Mouse (Mus musculus): ENCODE results near the gene Sgsm2. TPM values are rescaled to one million over a fixed set of nuclear protein-coding genes. Genes with fewer than 3 reads are reported as not detected.

Sgsm2 gene
- polyA plus RNA-seq, 1 experiment from 2014 or later: 5.2 TPM

DNA sequence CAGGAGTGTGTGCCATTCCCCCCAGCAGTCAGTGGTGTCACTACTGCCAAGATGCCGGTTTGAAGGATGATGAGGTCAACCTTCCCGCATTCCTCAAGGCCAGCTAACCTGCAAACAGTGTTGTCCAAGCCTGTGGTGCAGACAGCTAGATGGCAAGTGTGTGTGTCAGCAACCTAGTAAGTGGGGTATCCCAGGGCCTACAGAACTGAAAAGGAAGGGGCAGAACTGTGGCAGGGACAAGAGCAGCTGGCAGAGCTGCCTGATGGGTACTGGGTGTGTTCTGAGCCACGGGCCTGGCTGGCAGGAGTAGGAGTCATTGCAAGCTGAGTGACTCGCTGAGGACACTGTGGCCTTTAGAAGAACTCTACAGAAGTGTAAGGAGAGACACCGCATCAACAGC, 34.7 kb downstream of the Sgsm2 start:
- Histone ChIP-seq H3K9ac (replicated peaks) (no peak overlapping the region), H3K27me3 (no peaks in the 10 kb centered on the region), H3K36me3 (no peaks in the 10 kb centered on the region), H3K4me2 (no peak overlapping the region), H3K9me3 (no peaks in the 10 kb centered on the region), H3K27ac (no peak overlapping the region), H3K4me1 (replicated peaks) (no peaks in the 10 kb centered on the region), H3K4me3 (replicated peaks) (no peak overlapping the region)
- WGBS: 78% methylated on average over 5 of the region's 5 CpGs
- no peak for ATAC-seq (ENCODE audit: insufficient number of reproducible peaks, insufficient read depth, low FRiP score, low TSS enrichment, low read depth)

DNA sequence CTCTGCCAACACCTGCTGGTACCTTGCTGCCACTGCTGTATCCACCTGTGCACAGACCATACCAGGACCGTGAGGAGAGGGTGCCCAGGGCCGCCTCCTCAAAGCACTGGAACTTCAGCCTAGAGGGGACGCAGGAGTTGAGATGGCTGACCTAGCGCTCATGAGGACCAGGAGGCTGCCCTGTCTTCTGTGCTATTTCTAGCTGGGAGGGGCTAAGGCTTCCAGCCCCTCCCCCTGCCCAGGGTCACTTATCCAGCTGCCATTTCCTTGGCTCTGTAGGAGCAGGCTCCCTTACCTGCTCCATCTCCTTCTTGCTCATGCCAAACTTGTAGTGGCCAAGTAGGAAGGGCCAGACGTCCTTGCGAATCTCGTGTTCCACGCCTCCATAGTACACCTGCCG, 39.1 kb downstream of the Sgsm2 start:
- WGBS: 81% methylated on average over 9 of the region's 9 CpGs
- no peaks in the 10 kb centered on the region for H3K4me1 ChIP-seq (replicated peaks)
- no peaks in the 10 kb centered on the region for H3K9me3 ChIP-seq
- no peak overlapping the region for H3K4me2 ChIP-seq
- H3K27me3 ChIP-seq: no peaks in the 10 kb centered on the region
- H3K4me3 ChIP-seq (replicated peaks): no peak overlapping the region
- H3K9ac ChIP-seq (replicated peaks): no peak overlapping the region
- ATAC-seq (ENCODE audit: insufficient number of reproducible peaks, insufficient read depth, low FRiP score, low TSS enrichment, low read depth): no peak
- peaks cover 4% of the 10 kb centered on the region; the same call in 1 of the 2 replicates for H3K36me3 ChIP-seq
- no peak overlapping the region for H3K27ac ChIP-seq

DNA sequence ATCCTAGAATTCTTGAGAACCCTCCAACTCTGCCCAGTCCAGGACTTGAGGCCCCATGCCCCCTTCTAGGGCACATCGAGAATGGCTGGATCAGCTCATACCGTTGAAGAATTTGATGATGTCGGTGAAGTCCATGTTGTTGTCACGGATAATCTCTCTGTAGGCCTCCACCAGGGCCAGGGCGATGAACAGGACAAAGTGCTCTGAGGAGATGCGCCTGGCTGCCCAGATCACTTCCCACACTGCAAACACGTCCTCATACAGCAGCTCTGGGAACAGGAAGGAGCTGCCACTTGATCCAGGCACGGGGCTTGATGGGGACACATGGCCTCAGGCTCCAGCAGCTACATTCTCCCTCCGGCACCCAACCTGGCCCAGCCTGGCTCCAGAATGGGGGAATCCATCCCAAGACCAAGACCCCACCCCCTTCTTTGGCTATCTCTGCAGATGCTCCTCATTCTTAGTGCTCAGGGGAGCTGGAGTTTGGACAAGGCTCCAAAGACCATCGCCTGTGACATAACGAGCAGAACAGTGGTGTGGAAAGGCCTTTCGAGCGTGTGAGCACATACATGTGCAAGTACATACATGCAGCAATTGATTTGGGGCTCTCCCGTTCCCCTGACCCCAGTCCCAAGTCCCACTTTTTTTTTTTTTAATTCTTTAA, 45.7 kb downstream of the Sgsm2 start:
- Histone ChIP-seq H3K9ac (replicated peaks) (no peak overlapping the region), H3K9me3 (no peaks in the 10 kb centered on the region), H3K27ac (no peak overlapping the region), H3K4me3 (replicated peaks) (no peak overlapping the region), H3K36me3 (peaks cover 4% of the 10 kb centered on the region; the same call in 1 of the 2 replicates), H3K27me3 (no peaks in the 10 kb centered on the region), H3K4me2 (no peak overlapping the region), H3K4me1 (replicated peaks) (peaks cover 12% of the 10 kb centered on the region)
- ATAC-seq (ENCODE audit: insufficient number of reproducible peaks, insufficient read depth, low FRiP score, low TSS enrichment, low read depth): no peak
- WGBS: 83% methylated on average over 14 of the region's 14 CpGs

DNA sequence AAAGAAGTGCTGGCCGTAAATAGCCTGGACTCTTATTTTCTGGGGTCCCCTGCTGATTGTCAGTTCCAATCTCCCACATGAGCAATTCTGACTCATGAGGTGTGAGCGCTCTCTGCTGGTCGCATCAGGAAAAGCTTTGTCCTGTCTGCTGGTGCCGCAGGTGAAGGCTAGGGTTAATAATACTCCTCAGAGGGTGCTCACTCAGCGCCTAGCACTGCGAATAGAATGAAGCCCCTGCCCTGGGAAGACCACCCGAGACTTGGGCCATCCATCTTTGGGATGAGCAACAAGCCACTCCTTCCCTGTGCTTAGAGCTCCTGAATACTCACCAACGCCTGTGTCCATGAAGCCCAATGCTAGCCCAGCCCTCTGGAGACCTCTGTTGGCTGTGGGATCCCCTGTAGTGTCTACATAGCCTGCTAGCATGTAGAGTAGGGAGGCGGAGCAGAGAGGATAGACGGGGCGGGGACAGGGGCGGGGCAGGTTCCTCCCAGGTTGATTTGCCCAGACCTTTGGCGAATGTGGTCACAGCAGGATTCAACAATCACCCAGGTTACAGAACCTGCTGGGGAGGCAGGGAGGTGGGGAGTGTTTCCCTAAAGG, 48.8 kb downstream of the Sgsm2 start:
- peaks cover 26% of the 10 kb centered on the region for H3K36me3 ChIP-seq
- no peak for ATAC-seq (ENCODE audit: insufficient number of reproducible peaks, insufficient read depth, low FRiP score, low TSS enrichment, low read depth)
- H3K9me3 ChIP-seq: 0 out of 2 replicates have a peak, but pooled peaks cover 3% of the 10 kb centered on the region
- no peak overlapping the region for H3K4me2 ChIP-seq
- H3K9ac ChIP-seq (replicated peaks): 0 out of 2 replicates have a peak overlapping the region, but pooled peaks have one; percentile 1
- H3K27ac ChIP-seq: no peak overlapping the region
- H3K4me3 ChIP-seq (replicated peaks): no peak overlapping the region
- H3K27me3 ChIP-seq: no peaks in the 10 kb centered on the region
- 4% methylated on average over 13 of the region's 13 CpGs for WGBS
- peaks cover 18% of the 10 kb centered on the region for H3K4me1 ChIP-seq (replicated peaks)

DNA sequence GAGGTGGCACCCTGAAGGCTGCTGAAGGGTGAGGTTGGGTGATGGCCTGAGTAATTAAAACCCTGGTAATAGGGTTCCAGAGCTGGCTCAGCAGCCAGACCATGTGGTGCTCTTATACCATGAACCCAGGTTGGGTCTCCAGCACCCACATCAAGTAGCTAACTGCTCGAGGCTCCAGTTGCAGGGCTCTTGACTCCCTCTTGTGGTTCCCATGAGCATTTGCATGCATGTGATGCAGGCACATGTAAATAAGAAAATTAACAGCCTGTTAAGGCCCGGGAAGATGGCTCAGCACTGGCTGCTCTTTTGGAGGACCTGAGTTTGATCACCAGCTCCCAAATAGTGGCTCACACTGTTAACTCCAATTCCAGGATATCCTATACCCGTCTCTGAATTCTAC, 51.1 kb downstream of the Sgsm2 start:
- H3K4me2 ChIP-seq: no peak overlapping the region
- H3K9me3 ChIP-seq: 0 out of 2 replicates have a peak, but pooled peaks cover 3% of the 10 kb centered on the region
- WGBS: 71% methylated on average over 3 of the region's 3 CpGs
- peaks cover 49% of the 10 kb centered on the region for H3K36me3 ChIP-seq
- no peak overlapping the region for H3K27ac ChIP-seq
- H3K27me3 ChIP-seq: no peaks in the 10 kb centered on the region
- no peak for ATAC-seq (ENCODE audit: insufficient number of reproducible peaks, insufficient read depth, low FRiP score, low TSS enrichment, low read depth)
- no peak overlapping the region for H3K4me3 ChIP-seq (replicated peaks)
- H3K4me1 ChIP-seq (replicated peaks): peaks cover 22% of the 10 kb centered on the region
- H3K9ac ChIP-seq (replicated peaks): no peak overlapping the region

DNA sequence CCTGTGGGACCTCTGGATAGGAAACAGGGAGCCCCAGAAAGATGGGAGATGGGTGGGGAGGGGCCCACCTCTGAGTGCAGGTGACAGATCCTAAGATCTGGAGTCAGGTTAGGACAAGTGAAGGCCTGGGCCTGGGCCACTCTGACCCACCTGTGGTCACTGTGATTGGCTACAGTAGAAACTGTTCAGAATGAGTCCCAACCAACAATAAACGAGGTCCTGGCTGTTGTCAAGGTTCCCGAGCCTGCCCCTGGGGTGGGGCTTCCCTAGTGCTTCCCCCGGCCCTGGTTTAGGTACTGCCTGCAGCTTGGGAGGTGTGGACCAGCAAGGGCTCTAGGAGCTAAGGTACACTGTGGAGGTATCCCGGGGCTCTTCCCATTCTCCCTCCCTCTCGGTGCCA, 53.1 kb downstream of the Sgsm2 start:
- Histone ChIP-seq H3K36me3 (peaks cover 58% of the 10 kb centered on the region), H3K4me1 (replicated peaks) (peaks cover 30% of the 10 kb centered on the region), H3K9me3 (0 out of 2 replicates have a peak, but pooled peaks cover 3% of the 10 kb centered on the region), H3K9ac (replicated peaks) (no peak overlapping the region), H3K4me2 (no peak overlapping the region), H3K27me3 (no peaks in the 10 kb centered on the region), H3K27ac (0 out of 2 replicates have a peak overlapping the region, but pooled peaks have one; percentile 25), H3K4me3 (replicated peaks) (no peak overlapping the region)
- WGBS: 58% methylated on average over 5 of the region's 5 CpGs
- no peak for ATAC-seq (ENCODE audit: insufficient number of reproducible peaks, insufficient read depth, low FRiP score, low TSS enrichment, low read depth)

DNA sequence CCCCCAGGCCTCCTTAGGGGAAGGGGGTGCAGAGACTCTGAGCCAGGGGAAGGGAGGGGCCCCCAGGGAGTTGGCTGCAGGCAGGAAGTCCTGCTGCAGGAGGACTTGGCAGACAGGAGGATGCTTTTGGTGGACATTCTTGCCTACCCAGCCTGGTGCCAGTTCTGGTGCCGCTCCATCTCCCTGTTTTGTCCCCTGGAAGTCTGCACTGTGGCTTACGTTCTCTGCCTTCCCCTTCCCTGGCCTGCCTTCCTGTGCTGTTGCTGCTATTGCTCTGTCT, 53.5 kb downstream of the Sgsm2 start:
- Histone ChIP-seq H3K36me3 (peaks cover 58% of the 10 kb centered on the region), H3K9ac (replicated peaks) (no peak overlapping the region), H3K4me1 (replicated peaks) (peaks cover 26% of the 10 kb centered on the region), H3K27ac (0 out of 2 replicates have a peak overlapping the region, but pooled peaks have one; percentile 25), H3K4me2 (no peak overlapping the region), H3K27me3 (no peaks in the 10 kb centered on the region), H3K4me3 (replicated peaks) (no peak overlapping the region), H3K9me3 (0 out of 2 replicates have a peak, but pooled peaks cover 3% of the 10 kb centered on the region)
- 86% methylated on average over 2 of the region's 2 CpGs for WGBS
- ATAC-seq (ENCODE audit: insufficient number of reproducible peaks, insufficient read depth, low FRiP score, low TSS enrichment, low read depth): no peak

DNA sequence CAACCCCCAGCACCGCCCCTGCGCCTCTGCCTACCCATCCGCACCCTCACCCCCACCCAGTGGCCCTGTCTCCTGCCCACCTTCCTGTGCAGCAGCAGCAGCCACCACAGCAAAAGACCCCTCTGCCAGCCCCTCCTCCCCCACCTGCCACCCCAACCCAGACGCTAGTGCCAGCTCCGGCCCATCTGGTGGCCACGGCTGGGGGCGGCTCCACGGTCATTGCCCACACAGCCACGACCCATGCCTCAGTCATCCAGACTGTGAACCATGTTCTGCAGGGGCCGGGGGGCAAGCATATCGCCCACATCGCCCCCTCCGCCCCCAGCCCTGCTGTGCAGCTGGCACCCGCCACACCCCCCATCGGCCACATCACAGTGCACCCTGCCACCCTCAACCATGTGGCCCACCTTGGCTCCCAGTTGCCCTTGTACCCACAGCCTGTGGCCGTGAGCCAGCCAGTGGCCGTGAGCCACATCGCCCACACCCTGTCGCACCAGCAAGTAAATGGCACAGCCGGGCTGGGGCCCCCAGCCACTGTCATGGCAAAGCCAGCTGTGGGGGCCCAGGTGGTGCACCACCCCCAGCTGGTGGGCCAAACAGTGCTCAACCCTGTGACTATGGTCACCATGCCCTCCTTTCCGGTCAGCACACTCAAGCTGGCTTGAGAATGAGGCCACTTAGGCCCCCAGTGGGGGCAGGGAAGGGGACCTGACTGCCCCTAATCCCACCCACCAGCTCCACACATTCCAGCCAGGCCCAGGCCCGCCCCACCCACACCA, 54.0 kb downstream of the Sgsm2 start:
- H3K4me1 ChIP-seq (replicated peaks): peaks cover 22% of the 10 kb centered on the region
- no peak overlapping the region for H3K4me2 ChIP-seq
- H3K27me3 ChIP-seq: no peaks in the 10 kb centered on the region
- 87% methylated on average over 22 of the region's 22 CpGs for WGBS
- H3K4me3 ChIP-seq (replicated peaks): no peak overlapping the region
- H3K27ac ChIP-seq: 0 out of 2 replicates have a peak overlapping the region, but pooled peaks have one; percentile 25
- H3K9ac ChIP-seq (replicated peaks): no peak overlapping the region
- 0 out of 2 replicates have a peak, but pooled peaks cover 3% of the 10 kb centered on the region for H3K9me3 ChIP-seq
- peaks cover 58% of the 10 kb centered on the region for H3K36me3 ChIP-seq
- no peak for ATAC-seq (ENCODE audit: insufficient number of reproducible peaks, insufficient read depth, low FRiP score, low TSS enrichment, low read depth)

DNA sequence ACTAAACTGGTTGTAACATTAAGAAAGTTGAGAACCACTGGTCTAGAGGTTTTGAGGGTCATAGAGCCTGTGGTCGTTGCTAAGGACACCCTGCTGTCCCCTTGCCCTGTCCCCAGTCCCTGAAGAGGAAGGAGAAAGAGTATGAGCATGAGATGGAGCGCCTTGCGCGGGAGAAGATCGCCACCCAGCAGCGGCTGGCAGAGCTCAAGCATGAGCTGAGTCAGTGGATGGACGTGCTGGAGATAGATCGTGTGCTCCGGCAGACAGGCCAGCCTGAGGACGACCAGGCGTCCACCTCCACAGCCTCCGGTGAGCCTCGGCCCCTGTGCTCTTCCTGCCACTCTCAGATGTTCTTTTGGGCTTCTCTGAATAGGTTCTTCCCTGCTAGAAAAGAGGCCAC, 54.8 kb downstream of the Sgsm2 start:
- Histone ChIP-seq H3K4me3 (replicated peaks) (no peak overlapping the region), H3K27ac (no peak overlapping the region), H3K9me3 (0 out of 2 replicates have a peak, but pooled peaks cover 3% of the 10 kb centered on the region), H3K4me1 (replicated peaks) (peaks cover 27% of the 10 kb centered on the region), H3K9ac (replicated peaks) (no peak overlapping the region), H3K36me3 (peaks cover 58% of the 10 kb centered on the region), H3K4me2 (no peak overlapping the region), H3K27me3 (no peaks in the 10 kb centered on the region)
- 86% methylated on average over 13 of the region's 13 CpGs for WGBS
- ATAC-seq (ENCODE audit: insufficient number of reproducible peaks, insufficient read depth, low FRiP score, low TSS enrichment, low read depth): no peak

DNA sequence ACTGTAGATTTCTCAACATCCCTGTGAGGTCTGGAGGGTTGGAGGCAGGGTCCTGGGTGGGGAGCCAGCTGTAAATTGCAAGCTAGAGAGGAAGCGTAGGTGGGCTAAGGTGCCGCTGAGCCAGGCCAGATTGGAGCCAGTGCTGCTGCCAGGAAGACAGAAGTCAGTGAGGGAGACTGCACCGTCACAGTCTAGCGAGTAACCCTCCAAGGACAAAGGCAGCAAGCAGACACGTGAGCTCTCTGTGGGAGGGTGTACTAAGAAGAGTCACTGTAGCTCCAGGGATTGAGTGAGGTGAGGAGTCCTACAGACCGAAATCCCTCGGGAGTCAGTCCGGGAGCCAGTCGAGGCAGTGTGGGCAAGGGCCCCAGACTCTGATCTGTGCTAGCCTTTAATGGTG, 55.5 kb downstream of the Sgsm2 start:
- no peak for ATAC-seq (ENCODE audit: insufficient number of reproducible peaks, insufficient read depth, low FRiP score, low TSS enrichment, low read depth)
- peaks cover 60% of the 10 kb centered on the region for H3K36me3 ChIP-seq
- H3K4me3 ChIP-seq (replicated peaks): no peak overlapping the region
- 88% methylated on average over 9 of the region's 9 CpGs for WGBS
- H3K4me1 ChIP-seq (replicated peaks): peaks cover 34% of the 10 kb centered on the region
- H3K9ac ChIP-seq (replicated peaks): no peak overlapping the region
- no peak overlapping the region for H3K4me2 ChIP-seq
- H3K27ac ChIP-seq: no peak overlapping the region
- no peaks in the 10 kb centered on the region for H3K27me3 ChIP-seq
- 0 out of 2 replicates have a peak, but pooled peaks cover 3% of the 10 kb centered on the region for H3K9me3 ChIP-seq

DNA sequence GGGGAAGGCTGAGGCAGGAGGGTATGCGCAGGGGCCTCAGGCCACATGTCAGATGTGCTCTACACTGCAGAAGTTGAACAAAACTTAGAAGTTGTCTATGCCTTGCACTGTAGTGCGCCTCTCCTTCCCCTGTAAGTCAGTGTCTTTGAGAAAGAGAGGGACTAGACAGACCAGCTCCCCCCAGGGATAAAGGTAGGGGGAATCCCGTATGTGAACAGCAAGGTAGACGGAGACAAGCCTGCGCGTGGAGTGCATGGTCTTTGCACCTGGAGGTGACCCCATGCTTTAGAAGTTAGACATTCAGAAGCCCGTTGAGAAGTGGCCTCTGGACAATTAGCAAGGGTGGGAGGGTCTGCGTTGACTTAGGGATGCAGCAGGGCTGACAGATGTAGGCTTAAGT, 56.1 kb downstream of the Sgsm2 start:
- H3K4me3 ChIP-seq (replicated peaks): no peak overlapping the region
- no peaks in the 10 kb centered on the region for H3K27me3 ChIP-seq
- no peak overlapping the region for H3K9ac ChIP-seq (replicated peaks)
- no peak overlapping the region for H3K27ac ChIP-seq
- ATAC-seq (ENCODE audit: insufficient number of reproducible peaks, insufficient read depth, low FRiP score, low TSS enrichment, low read depth): no peak
- H3K9me3 ChIP-seq: 0 out of 2 replicates have a peak, but pooled peaks cover 3% of the 10 kb centered on the region
- 89% methylated on average over 8 of the region's 8 CpGs for WGBS
- no peak overlapping the region for H3K4me2 ChIP-seq
- H3K4me1 ChIP-seq (replicated peaks): peaks cover 37% of the 10 kb centered on the region
- H3K36me3 ChIP-seq: peaks cover 60% of the 10 kb centered on the region
